Mouse (Mus musculus): Measurements from ENCODE around the gene Slc48a1. TPM values are rescaled to one million over a fixed set of nuclear protein-coding genes. Genes with fewer than 3 reads are reported as not detected.

Slc48a1 gene
- polyA plus RNA-seq, 1 experiment from 2014 or later = 29.2 TPM

DNA sequence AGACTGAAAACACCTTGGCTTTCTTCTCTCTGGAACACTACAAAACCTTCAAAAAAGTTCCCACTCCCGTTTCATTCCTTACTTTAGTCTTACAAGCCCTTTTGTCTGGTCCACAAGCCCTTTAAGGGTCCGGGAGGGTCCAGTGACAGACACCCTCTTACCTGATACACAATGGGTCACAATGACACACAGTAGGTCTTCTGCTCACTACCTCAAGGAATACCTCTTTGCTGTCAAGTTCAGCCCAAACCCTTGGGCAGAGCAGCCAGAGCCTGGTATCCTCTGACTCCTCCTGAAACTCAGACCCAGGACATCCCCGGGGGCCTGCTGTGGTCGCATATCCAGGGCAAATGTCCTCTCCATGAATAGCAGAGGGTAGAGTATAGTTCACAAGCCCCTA, 29.4 kb upstream of the Slc48a1 start:
- H3K9ac ChIP-seq (ENCODE audit: low read length) = no peak overlapping the region
- peaks cover 8% of the 10 kb centered on the region for H3K4me1 ChIP-seq (ENCODE audit: control insufficient read depth, insufficient read depth, low read length)
- ATAC-seq (ENCODE audit: insufficient read depth, low FRiP score, low TSS enrichment) = no peak

DNA sequence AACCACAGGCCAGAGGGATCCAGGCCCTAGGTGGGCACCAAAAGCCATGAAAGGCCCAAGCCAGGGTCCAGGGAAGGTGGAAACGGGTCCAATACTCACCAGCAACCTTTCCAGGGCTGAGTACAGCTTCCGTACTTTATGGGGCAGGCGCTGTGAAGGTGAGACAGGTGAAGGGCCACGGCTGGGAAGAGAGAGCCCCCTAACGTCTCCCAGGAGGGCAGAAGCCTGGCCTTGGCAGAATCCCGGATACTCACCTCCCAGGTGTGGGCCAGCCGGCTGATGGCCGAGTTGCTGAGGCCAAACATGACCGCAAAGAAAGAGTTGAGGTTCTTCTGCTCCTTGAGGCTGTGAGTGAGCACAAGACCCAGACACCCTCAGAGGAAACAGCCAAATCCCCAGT, 28.9 kb upstream of the Slc48a1 start:
- no peaks in the 10 kb centered on the region for H3K9me3 ChIP-seq (ENCODE audit: control insufficient read depth, low read length)
- ATAC-seq (ENCODE audit: insufficient read depth, low FRiP score, low TSS enrichment) (no peak), DNase-seq (ENCODE audit: low spot score) (no peak)
- H3K27me3 ChIP-seq (ENCODE audit: control insufficient read depth, insufficient read depth, low read length) = no peaks in the 10 kb centered on the region
- 93% methylated on average over 9 of the region's 9 CpGs for WGBS
- peaks cover 8% of the 10 kb centered on the region for H3K4me1 ChIP-seq (ENCODE audit: control insufficient read depth, insufficient read depth, low read length)
- H3K4me2 ChIP-seq (ENCODE audit: low read depth) = no peak overlapping the region
- no peak overlapping the region for H3K9ac ChIP-seq (ENCODE audit: low read length)
- no peaks in the 10 kb centered on the region for H3K36me3 ChIP-seq (ENCODE audit: control insufficient read depth, insufficient read depth, low read length)
- H3K4me3 ChIP-seq (ENCODE audit: low read depth, low read length) = no peak overlapping the region
- no peak overlapping the region for H3K27ac ChIP-seq (ENCODE audit: low read depth, low read length)

More for the DNA sequence above, 29.4 kb upstream of the Slc48a1 start:
- Histone ChIP-seq H3K27me3 (ENCODE audit: control insufficient read depth, insufficient read depth, low read length) (no peaks in the 10 kb centered on the region), H3K4me2 (ENCODE audit: low read depth) (no peak overlapping the region), H3K4me3 (ENCODE audit: low read depth, low read length) (no peak overlapping the region), H3K27ac (ENCODE audit: low read depth, low read length) (no peak overlapping the region), H3K36me3 (ENCODE audit: control insufficient read depth, insufficient read depth, low read length) (no peaks in the 10 kb centered on the region), H3K9me3 (ENCODE audit: control insufficient read depth, low read length) (no peaks in the 10 kb centered on the region)
- no peak for DNase-seq (ENCODE audit: low spot score)
- WGBS = 89% methylated on average over 4 of the region's 4 CpGs

DNA sequence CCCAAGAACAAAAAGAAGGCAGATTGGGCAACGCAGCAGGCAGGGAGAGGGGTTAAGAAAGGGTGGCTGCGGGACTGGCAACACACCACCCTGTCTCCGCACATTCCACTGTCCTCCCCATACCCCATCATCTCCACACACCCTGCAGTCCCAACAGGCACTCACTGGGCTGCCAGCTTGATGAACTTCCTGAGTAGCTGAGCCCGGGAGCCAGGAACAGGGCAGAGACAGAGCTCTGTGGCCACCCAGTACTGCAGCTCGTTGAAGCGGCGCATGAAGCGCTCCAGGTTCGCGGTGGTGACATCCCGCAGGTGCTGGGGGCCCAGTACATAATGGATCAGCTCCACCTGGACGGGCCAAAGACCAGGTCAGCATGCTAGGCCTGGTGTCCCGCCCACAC, 28.5 kb upstream of the Slc48a1 start:
- H3K4me2 ChIP-seq (ENCODE audit: low read depth) = no peak overlapping the region
- no peak overlapping the region for H3K27ac ChIP-seq (ENCODE audit: low read depth, low read length)

DNA sequence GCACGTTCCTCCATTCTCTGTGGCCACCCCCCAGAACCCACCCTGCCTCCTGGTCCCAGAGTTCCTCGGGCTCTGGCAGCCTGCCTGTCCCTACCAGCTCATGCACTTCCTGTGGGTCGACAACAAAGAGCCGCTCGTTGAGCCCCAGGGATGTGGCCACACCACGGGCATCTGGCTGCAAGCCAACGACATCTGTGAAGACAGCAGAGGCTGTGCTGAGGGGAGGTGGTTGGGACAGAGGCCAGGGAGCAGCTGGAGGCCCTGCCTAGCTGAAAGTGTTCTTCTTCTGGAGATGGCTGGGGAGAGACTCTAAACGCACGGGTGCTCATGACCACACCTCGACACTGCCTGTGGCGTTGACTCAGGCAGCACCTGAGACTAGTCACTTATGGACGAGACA, 27.6 kb upstream of the Slc48a1 start:
- 48% methylated on average over 12 of the region's 12 CpGs for WGBS
- H3K4me2 ChIP-seq (ENCODE audit: low read depth) = no peak overlapping the region
- H3K4me3 ChIP-seq (ENCODE audit: low read depth, low read length) = no peak overlapping the region
- ATAC-seq (ENCODE audit: insufficient read depth, low FRiP score, low TSS enrichment) = peak; percentile 67; the same call in 1 of the 2 replicates
- H3K9ac ChIP-seq (ENCODE audit: low read length) = no peak overlapping the region
- H3K27ac ChIP-seq (ENCODE audit: low read depth, low read length) = 0 out of 2 replicates have a peak overlapping the region, but pooled peaks have one; percentile 44
- H3K4me1 ChIP-seq (ENCODE audit: control insufficient read depth, insufficient read depth, low read length) = peaks cover 8% of the 10 kb centered on the region
- no peaks in the 10 kb centered on the region for H3K9me3 ChIP-seq (ENCODE audit: control insufficient read depth, low read length)
- DNase-seq (ENCODE audit: low spot score) = peak; percentile 66
- H3K36me3 ChIP-seq (ENCODE audit: control insufficient read depth, insufficient read depth, low read length) = no peaks in the 10 kb centered on the region
- no peaks in the 10 kb centered on the region for H3K27me3 ChIP-seq (ENCODE audit: control insufficient read depth, insufficient read depth, low read length)

More for the DNA sequence above, 28.5 kb upstream of the Slc48a1 start:
- H3K4me3 ChIP-seq (ENCODE audit: low read depth, low read length) = no peak overlapping the region
- no peaks in the 10 kb centered on the region for H3K36me3 ChIP-seq (ENCODE audit: control insufficient read depth, insufficient read depth, low read length)
- peaks cover 8% of the 10 kb centered on the region for H3K4me1 ChIP-seq (ENCODE audit: control insufficient read depth, insufficient read depth, low read length)
- no peak overlapping the region for H3K9ac ChIP-seq (ENCODE audit: low read length)
- H3K9me3 ChIP-seq (ENCODE audit: control insufficient read depth, low read length) = no peaks in the 10 kb centered on the region
- no peak for ATAC-seq (ENCODE audit: insufficient read depth, low FRiP score, low TSS enrichment)
- no peaks in the 10 kb centered on the region for H3K27me3 ChIP-seq (ENCODE audit: control insufficient read depth, insufficient read depth, low read length)
- DNase-seq (ENCODE audit: low spot score) = no peak
- 92% methylated on average over 13 of the region's 13 CpGs for WGBS

DNA sequence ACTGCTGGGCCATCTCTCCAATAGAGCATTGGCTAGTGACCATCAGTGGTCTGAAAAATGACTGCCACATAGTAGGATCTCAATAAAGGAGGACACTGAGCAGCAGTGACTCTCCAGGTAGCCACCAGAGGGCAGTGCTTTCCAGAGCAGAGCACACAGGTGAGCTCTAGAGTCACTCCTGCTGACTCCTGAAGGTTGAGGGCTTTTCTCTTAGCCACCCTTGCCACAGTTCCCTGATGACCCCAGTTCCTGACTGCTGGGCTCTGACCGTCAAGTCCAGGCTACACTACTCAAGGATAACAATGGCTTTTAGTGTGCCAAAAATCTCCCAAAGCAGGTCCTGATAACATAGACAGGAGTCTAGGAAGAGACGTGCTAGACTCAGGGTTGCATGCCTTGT, 26.6 kb upstream of the Slc48a1 start:
- no peaks in the 10 kb centered on the region for H3K27me3 ChIP-seq (ENCODE audit: control insufficient read depth, insufficient read depth, low read length)
- no peaks in the 10 kb centered on the region for H3K9me3 ChIP-seq (ENCODE audit: control insufficient read depth, low read length)
- no peak overlapping the region for H3K4me2 ChIP-seq (ENCODE audit: low read depth)
- ATAC-seq (ENCODE audit: insufficient read depth, low FRiP score, low TSS enrichment) (no peak), DNase-seq (ENCODE audit: low spot score) (no peak)
- no peaks in the 10 kb centered on the region for H3K36me3 ChIP-seq (ENCODE audit: control insufficient read depth, insufficient read depth, low read length)
- no peak overlapping the region for H3K4me3 ChIP-seq (ENCODE audit: low read depth, low read length)
- H3K4me1 ChIP-seq (ENCODE audit: control insufficient read depth, insufficient read depth, low read length) = peaks cover 8% of the 10 kb centered on the region
- no peak overlapping the region for H3K9ac ChIP-seq (ENCODE audit: low read length)
- 96% methylated on average over 2 of the region's 2 CpGs for WGBS
- no peak overlapping the region for H3K27ac ChIP-seq (ENCODE audit: low read depth, low read length)

DNA sequence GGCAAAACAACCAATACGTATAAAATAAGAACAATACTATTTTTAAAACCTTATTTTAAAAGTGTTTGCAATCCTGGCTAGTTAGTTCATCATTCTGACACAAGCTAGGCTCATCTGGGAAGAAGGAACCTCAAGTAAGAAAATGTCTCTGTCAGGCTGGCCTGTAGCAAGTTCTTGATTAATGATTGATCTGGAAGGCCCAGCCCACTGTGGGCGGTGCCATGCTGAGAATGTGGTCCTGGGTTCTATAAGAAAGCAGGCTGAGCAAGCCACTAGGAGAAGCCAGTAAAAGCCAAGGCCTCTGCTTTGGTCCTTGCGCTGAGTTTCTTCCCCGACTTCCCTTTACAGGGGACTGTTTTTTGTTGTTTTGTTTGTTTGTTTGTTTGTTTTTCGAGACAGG, 25.8 kb upstream of the Slc48a1 start:
- no peaks in the 10 kb centered on the region for H3K36me3 ChIP-seq (ENCODE audit: control insufficient read depth, insufficient read depth, low read length)
- H3K27me3 ChIP-seq (ENCODE audit: control insufficient read depth, insufficient read depth, low read length) = no peaks in the 10 kb centered on the region
- no peak overlapping the region for H3K27ac ChIP-seq (ENCODE audit: low read depth, low read length)
- H3K4me3 ChIP-seq (ENCODE audit: low read depth, low read length) = no peak overlapping the region
- no peaks in the 10 kb centered on the region for H3K9me3 ChIP-seq (ENCODE audit: control insufficient read depth, low read length)
- ATAC-seq (ENCODE audit: insufficient read depth, low FRiP score, low TSS enrichment) (no peak), DNase-seq (ENCODE audit: low spot score) (no peak)
- H3K9ac ChIP-seq (ENCODE audit: low read length) = no peak overlapping the region
- no peak overlapping the region for H3K4me2 ChIP-seq (ENCODE audit: low read depth)
- 93% methylated on average over 5 of the region's 5 CpGs for WGBS
- peaks cover 8% of the 10 kb centered on the region for H3K4me1 ChIP-seq (ENCODE audit: control insufficient read depth, insufficient read depth, low read length)

DNA sequence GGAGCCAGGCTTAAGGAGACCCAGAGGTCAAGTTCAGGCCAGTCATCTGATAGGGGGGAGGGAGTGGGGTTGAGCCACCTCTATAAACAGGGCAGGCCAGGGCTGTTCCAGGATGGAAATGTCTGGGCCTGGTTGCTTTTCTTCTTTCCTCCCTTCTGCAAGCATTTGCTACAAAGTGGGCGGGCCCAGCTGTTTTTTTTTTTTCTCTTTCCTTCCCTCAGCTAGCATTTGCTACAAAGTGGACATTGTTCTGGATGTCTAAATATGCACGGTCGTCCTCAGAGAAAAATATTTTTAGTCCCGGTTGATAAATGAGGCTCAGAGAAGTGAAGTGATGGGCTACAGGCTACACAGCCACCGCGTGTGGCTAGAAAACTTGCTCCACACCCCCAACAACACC, 23.8 kb upstream of the Slc48a1 start:
- Histone ChIP-seq H3K4me2 (ENCODE audit: low read depth) (no peak overlapping the region), H3K36me3 (ENCODE audit: control insufficient read depth, insufficient read depth, low read length) (no peaks in the 10 kb centered on the region), H3K4me1 (ENCODE audit: control insufficient read depth, insufficient read depth, low read length) (peaks cover 8% of the 10 kb centered on the region), H3K9ac (ENCODE audit: low read length) (no peak overlapping the region), H3K27ac (ENCODE audit: low read depth, low read length) (no peak overlapping the region), H3K9me3 (ENCODE audit: control insufficient read depth, low read length) (no peaks in the 10 kb centered on the region), H3K27me3 (ENCODE audit: control insufficient read depth, insufficient read depth, low read length) (no peaks in the 10 kb centered on the region), H3K4me3 (ENCODE audit: low read depth, low read length) (no peak overlapping the region)
- ATAC-seq (ENCODE audit: insufficient read depth, low FRiP score, low TSS enrichment) = no peak
- WGBS = 56% methylated on average over 6 of the region's 6 CpGs
- DNase-seq (ENCODE audit: low spot score) = no peak

DNA sequence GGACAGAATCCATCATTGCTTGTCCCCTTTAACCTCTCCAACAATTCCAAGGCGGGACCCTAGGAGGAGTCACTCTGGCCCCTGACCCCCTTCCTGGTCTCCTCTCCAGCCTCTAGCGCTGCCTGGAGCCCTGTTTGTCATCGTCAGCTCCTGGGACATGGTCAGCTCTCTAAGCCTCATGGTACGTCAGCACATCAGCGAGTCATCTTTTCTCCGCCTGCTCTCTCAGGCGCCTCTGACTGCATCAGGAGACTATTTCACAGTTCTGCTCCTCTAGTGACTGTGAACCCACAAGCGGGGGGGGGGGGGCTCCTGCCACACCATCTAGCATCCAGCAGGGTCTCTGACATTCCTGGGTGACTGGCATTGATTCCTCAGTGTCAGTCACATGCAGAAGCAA, 23.0 kb upstream of the Slc48a1 start:
- H3K4me1 ChIP-seq (ENCODE audit: control insufficient read depth, insufficient read depth, low read length) = peaks cover 7% of the 10 kb centered on the region
- H3K4me2 ChIP-seq (ENCODE audit: low read depth) = no peak overlapping the region
- H3K36me3 ChIP-seq (ENCODE audit: control insufficient read depth, insufficient read depth, low read length) = no peaks in the 10 kb centered on the region
- DNase-seq (ENCODE audit: low spot score) = no peak
- ATAC-seq (ENCODE audit: insufficient read depth, low FRiP score, low TSS enrichment) = no peak
- no peak overlapping the region for H3K9ac ChIP-seq (ENCODE audit: low read length)
- no peaks in the 10 kb centered on the region for H3K27me3 ChIP-seq (ENCODE audit: control insufficient read depth, insufficient read depth, low read length)
- H3K4me3 ChIP-seq (ENCODE audit: low read depth, low read length) = no peak overlapping the region
- no peaks in the 10 kb centered on the region for H3K9me3 ChIP-seq (ENCODE audit: control insufficient read depth, low read length)
- no peak overlapping the region for H3K27ac ChIP-seq (ENCODE audit: low read depth, low read length)
- WGBS = 52% methylated on average over 8 of the region's 8 CpGs

DNA sequence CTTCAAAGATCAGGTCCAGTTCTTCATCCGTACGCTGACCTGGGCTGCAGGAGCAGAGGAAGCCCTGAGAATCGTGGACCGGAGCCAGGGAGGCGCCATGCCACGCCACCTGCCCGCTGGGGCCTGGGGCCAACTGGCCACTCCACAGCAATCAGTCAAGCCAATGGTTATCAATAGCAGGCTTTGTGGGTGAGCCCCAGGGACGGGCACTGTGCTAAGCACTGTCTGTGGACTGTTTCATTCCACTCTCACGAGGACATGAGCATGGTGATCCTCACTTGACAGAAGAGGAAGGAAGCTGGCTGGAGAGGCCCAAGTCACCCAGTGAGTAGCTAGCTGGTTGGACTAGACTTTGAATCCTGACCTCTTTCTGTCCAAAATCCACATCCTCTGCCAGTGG, 18.3 kb upstream of the Slc48a1 start:
- no peak for ATAC-seq (ENCODE audit: insufficient read depth, low FRiP score, low TSS enrichment)
- no peak overlapping the region for H3K4me2 ChIP-seq (ENCODE audit: low read depth)
- H3K9me3 ChIP-seq (ENCODE audit: control insufficient read depth, low read length) = no peaks in the 10 kb centered on the region
- H3K9ac ChIP-seq (ENCODE audit: low read length) = no peak overlapping the region
- DNase-seq (ENCODE audit: low spot score) = no peak
- no peak overlapping the region for H3K4me3 ChIP-seq (ENCODE audit: low read depth, low read length)
- peaks cover under 1% of the 10 kb centered on the region; the same call in 1 of the 2 replicates for H3K4me1 ChIP-seq (ENCODE audit: control insufficient read depth, insufficient read depth, low read length)
- H3K27ac ChIP-seq (ENCODE audit: low read depth, low read length) = no peak overlapping the region
- no peaks in the 10 kb centered on the region for H3K27me3 ChIP-seq (ENCODE audit: control insufficient read depth, insufficient read depth, low read length)
- H3K36me3 ChIP-seq (ENCODE audit: control insufficient read depth, insufficient read depth, low read length) = no peaks in the 10 kb centered on the region
- WGBS = 92% methylated on average over 9 of the region's 9 CpGs

All from neural tube, embryonic 11.5 days (tissue).